Mouse (Mus musculus) urinary bladder, postnatal 4 days (tissue): ENCODE results near the gene Rab43.

Experiments used
- DNase-seq, 2 experiments: peaks; one replicate each; pipeline ENCODE4 v3.0.0; 2021 to 2022; ENCODE audit warnings: low spot score in 2 of 2

The Rab43 gene

DNA sequence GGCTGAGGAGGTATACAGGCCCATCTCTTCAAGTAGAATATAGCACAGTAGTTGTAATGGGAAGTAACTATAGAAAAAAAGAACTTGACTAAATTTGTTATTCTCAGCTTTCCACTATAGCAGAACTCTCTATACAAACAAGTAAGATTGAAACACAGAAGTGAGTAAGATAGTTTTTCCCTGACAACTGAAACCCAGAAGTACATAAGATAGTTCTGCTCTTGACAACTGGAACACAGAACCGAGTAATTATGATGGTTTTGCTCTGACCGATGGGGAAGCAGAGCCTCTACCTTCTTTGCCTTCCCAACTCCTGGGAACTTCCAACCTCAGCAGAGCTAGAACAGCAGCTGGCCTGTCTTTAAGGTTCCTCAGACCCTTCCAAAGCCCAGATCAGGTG is 2.8 kb downstream of the Rab43 start:
- no peak for DNase-seq

DNA sequence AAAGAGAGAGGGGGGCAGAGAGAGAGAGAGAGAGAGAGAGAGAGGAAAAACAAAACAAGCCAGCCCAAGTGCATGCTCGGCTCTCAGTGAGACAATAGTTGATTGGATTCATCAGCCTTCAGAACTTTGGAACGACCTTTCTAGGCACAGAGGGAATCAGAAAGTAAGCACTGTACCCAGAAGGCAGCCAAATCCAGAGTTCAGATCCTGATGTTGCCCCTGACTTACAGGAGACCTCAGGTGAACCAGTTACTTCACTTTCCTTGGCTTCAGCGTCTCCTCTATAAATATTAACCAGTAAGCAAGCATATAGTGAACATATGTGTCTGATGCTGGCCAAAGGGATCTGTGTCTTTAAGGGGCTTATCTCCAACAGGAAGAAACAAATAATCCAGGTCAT is 3.4 kb downstream of the Rab43 start:
- no peak for DNase-seq

DNA sequence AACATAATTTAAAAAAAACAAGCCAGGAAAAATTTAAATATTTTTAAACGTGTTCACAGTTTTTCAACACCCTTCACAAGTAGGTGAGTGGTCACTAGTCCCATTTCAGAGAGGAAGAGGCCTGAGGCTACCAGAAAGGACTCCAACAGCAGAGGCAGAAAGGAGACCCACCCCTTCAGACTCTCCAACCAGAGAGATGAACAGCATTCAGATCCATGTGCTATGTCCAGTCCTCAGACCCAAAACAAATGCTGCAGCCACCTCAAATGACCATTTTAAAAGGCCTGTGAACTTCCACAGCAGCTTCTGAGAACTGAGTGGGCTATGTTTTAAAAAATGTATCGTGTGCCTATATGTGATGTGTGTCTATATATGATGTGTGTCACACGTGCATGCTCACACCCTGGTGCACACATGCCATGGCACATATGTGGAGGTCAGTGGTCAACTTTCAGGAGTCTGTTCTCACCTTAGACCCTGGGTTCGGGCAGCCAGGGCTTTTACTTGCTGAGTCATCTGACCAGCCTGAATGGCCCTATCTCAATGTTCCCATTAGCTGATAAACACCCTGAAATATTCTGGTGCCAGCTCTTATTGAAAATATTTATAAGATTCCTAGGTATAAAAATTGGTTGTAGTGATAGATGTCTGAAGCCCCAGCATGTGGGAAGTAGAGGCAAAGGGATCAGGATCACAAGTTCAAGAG is 4.1 kb downstream of the Rab43 start:
- peak in 1 of 2 experiments; percentile 57 for DNase-seq

DNA sequence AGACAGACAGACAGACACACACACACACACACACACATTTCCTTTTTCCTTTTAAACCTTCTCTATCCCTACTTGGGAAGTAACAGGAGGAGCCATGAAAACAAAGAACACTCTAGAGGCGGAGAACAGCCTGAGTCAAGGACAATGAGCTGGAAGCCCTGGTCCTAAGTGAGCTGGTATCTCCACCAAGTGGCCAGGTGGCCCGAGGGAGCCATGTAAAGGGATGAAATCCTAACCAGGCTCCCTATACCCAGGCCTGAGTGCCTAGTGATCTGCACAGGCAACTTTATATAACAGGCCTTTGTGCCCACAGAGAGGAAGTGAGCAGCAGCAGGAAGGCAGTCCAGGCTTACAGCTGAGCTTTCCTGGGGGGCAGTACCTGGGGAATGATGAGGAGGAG is 5.1 kb downstream of the Rab43 start:
- DNase-seq = no peak

DNA sequence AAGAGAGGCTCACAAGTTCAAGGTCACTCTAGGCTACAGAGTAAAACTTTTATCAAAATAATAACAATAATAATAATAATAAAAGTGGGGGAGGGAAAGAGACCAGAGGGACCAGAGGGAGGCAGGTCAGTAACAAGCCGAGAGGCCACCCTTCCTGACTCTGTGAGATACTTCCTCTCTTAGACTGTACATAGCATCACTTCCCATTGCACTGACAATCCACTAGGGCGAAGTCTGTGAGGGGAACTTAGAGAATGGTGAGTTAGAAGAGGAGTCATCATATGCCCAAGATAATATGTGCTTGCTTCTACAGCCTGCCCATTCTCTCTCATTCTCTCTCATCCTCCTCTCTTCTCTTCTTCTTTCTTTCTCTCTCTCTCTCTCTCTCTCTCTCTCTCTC is 5.9 kb downstream of the Rab43 start:
- DNase-seq = no peak

DNA sequence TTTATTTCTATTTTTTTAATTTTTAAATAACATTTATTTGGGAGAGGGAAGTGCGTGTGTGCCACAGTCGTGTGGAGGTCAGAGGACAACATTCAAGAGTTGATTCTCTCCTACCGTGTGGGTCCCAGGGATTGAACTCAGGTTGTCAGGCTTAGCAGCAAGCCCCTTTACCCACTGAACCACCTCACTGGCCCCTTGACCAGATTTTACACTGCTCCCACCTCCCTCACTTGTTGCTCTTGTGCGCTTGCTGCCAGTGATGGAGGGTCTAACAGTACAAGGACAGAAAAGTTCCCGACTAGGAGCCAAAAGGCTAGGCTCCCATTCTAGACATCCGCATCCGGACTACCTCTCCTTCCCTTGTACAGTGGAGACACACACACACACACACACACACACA is 6.5 kb downstream of the Rab43 start:
- peak in 1 of 2 experiments; percentile 53 for DNase-seq

DNA sequence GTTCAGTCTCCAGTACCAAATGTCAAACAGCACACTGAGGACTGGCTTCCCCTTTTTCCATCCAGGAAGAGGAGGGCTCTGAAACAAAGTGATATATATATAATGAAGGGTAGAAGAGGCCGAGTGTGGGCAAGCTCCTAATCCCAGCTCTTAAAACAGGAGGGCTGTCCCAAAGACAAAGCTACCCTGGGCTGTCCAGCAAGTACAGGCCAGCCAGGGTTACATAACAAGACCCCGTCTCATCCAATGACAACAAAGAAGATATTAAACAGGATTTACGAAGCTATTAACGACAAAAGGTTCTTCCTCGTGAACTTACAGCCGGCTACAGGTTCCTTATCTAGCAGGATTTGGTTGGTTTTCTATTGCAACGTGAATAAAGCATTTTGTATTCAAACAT is 7.1 kb downstream of the Rab43 start:
- peak in 1 of 2 experiments; percentile 33 for DNase-seq

DNA sequence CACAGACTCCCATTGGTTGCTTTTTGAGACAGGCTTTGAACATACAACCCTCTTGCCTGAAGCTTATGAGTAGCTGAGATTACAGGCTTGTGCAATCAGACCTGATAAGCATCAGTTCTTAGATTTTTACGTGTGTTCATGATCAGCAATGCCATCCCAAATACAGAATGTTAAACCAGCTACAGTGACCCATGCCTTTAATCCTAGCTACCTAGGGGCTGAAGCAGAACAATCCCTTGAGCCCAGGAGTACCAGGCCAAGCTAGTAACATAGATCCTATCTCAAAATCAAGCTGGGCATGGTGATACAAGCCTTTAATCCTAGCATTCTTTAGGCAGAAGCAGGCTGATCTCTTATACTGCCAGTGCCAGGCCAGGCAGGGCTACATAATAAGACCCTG is 7.9 kb downstream of the Rab43 start:
- DNase-seq = no peak

DNA sequence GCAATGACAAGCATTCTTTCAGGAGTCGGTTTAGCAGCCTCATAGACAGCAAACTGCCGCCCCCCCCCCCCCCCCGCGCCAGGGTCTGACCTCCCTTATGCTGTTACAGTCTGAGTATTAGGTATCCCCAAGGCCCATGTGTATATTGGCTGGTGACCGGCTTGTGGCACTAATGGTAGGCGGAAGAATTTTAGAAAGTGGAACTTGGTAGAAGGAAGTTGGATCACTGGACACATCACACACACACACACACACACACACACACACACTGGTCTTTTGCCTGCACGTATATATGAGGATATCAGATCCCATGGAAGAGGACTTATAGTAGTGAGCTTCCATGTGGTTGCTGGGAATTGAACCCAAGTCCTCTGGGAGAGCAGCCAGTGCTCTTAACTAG is 9.5 kb downstream of the Rab43 start:
- peak in 1 of 2 experiments; percentile 47 for DNase-seq

DNA sequence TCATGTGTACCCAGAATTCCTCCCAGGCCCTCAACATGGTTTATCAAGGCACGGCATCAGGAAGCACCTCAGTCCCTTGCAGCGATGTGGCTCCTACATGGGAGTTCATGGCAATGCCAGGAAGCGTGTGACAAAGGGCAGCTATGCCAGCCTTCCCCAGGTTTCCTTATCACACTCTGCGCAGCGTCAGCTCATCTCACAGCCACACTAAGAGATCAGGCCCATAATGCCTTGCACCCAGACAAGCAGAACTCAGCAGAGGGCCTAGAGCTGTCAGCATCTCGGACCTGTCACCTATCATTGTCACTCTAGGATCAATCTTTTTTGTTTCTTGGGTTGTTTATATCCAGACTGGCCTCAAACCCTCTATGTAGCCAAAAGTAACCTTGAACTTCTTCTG is 12.4 kb downstream of the Rab43 start:
- DNase-seq = no peak

DNA sequence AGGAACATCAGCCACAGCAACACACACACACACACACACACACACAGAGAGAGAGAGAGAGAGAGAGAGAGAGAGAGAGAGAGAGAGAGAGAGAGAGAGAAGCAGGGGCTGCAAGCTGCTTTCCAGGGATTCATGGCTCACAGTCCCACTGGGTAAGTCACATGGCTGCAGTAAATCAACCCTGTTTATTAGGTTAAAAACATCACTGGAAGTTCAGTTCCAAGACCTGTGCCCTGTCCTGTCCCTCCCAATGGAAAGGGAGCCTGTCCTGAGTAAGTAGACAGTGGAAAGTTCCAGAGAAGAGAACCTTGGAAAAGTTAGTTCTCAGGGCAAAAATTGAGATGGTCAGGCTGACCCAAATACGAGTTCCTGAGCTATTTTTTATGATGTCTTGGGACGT is 14.6 kb downstream of the Rab43 start:
- no peak for DNase-seq

DNA sequence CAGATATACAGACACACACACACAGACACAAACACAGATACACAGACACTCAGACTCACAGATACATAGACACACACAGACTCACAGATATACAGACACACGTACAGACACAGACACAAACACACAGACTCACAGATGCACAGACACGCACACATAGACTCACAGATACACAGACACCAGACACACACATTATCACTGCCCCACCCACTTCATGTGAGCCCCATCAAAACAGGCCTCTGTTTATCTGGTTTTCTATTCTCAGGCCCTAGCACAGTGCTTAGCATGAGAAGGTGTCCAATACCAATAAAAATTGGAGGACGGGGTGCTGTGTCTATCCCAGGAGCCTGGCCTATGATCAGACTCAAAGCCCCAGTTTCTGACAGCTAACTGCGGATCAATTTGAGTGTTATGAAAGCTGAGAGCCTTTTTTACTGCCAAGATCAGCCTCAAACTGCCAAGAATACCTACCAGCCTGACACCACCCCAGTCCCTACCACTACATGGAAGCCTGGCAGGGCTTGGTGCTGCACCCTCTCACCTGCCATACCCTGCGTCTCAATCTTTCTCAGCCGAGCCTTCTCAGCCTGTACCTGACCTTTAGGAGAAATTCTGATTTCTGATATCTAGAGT is 15.6 kb downstream of the Rab43 start:
- peak in 1 of 2 experiments; percentile 33 for DNase-seq

DNA sequence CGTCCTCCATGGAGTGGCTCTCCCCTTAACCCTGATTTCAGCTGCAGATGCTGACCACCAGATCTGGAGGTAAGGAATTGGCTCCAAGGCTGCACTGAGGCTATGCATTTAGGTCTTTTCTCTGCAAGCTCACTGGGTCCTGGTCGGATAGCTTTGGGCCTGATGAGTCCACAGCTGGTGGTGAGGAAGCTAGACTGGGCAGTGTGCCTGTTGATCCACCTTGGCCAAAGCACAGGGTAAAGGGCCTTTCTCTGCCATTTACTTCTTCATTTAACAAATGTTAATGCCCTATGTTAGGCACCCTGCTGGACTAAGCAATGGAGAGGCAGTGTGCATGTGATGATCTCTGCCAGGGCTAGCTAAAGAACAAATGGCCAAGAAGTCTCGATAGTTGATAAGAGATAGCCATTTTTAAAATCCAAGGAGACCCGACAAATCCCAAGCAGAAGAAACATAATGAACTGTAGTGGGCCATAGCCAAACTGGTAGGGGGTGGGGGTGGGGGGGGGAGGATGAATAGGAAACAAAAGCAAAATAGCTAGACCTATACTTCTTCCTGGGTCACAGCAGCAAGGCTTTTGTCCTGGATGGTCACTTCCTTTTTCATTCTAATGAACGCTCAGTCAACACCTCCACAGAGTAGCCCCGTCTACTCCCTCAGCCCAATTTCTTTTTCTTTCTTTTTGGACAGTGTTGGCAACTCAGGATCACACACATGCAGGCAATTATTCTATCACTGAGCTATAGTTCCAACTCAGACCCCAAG is 16.4 kb downstream of the Rab43 start:
- peak in 1 of 2 experiments; percentile 39 for DNase-seq

DNA sequence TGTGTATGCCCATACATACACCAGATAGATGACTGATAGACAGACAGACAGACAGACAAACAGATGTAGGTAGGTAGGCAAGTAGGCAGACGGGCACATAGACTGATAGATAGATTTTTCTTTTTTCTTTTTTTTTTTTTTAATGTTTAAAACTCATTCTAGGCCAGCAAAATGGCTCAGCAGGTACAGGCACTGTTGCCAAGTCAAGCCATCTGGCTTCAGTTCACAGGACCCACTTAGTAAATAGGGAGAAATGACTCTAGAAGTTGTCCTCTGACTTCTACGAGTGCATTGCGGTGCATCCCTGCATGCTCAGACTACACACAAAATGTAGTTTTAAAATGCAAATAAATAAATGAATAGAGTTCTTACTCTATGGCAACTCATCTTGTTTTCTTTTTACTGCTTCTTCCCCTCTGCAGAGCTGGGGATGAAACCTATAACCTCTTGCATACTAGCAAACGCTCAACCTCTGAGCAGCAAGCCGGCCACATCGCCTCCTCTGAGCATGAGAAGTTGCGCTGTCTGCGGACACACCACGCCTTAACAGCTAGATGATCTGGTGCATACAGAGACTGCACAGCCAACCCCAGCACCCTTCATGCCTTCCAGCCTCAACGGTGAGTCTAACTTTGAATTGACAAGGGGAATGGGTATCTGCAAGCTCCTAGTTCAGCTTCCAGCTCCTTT is 18.0 kb downstream of the Rab43 start:
- DNase-seq = peak in 1 of 2 experiments; percentile 49

DNA sequence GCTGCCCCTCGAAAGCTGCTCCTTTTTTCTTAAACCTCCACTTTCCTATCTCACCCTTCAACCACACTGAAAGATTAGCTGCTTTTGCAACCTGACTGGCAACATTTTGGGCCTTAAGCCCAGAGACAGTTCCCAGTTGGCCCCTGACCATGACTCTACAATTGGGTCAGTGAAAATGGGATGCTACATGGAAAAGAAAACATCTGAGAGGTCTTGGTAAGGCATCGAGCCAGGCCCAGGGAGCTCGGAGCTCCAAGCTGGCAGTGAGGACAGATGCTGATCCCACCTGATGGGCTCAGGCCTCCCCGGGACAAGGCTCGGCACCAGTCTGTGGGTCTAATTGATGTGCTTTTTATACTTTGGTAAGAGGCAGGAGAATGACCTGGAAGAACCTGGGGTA is 20.1 kb downstream of the Rab43 start:
- peak in 1 of 2 experiments; percentile 51 for DNase-seq

DNA sequence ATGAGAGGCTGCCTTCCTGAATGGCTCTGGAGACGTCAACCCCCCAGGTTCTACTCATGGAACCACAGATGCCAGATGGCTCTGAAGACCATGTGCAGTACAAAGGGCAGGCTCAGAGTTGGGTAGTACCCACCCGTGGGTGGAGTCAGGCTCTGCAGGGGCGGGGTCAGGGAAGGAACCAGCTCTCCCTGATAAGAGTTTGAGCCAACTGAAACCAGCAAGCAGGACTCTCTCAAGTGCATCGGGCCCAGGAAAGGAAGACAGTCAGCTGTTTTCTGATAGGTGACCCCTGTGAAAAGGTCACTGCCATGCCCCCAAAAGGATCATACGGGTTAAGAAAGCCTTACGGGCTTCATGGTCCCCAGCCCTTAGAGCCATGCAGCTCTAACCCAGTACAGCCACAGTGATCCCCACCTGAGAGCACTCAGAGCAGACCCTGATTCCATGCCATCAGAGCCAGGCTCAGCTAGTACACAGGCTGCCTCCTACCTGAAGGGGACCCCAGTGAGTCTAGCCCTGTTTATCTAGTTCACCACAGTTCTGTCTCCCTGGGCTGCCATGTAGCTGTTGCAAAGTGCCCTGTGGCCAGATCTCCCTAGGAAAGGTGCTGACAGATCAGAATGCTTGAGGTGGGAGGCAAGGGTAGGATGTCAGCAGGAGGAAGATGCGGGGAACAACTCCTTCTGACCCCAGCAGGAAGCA is 21.0 kb downstream of the Rab43 start:
- DNase-seq = peak in 1 of 2 experiments; percentile 57

DNA sequence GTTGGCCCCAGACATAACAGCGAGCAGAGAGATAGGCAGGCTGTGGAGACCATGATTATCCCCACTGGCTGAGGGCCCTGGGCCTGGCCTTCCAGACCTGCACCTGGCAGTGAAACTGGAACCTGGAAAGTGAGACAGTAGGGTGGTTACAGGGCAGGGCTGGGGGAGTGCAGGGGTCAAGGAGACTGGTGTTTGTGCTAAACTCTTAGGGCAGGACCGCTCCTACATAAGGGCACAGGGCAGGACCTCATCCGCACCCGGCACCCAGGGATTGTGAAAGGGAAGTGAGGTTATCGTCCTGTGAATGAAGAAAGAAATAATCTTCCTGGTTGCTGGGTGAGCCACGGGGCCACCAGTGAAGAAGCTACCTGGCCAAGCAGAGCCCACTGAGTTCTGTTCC is 22.2 kb downstream of the Rab43 start:
- DNase-seq = no peak

DNA sequence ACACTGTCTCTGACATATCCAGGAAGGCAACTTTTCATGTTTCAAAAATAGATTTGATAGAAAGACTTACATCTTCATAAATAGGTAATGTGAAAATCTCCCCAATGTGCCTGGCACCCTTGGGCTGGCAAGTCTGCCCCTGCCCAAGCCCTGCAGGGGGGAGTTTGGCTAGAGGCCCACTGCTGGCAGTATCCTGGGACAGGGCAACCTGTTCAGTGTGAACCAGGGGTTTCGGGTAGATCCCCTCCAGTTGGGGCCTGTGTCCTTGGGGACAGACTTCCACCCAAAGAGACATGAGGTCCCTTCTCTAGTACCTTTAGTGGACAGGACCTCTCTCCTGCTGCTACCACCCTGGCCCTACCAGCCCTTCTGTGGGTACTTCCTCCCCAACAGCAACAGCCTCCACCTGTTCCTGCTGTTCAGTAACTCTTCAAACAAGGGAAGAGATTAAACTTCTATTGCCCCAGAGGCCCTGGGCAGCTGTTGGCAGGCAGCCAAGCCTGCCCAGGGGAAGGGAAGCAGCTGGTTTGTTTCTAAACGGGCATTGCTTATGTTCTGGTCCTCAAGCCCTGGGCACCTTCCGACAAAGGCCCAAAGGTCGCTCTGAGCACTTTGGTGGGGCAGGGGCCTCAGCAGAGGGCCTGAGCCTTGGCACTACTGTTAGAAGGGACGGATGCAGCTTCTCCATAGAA is 22.9 kb downstream of the Rab43 start:
- peak in 1 of 2 experiments; percentile 45 for DNase-seq

DNA sequence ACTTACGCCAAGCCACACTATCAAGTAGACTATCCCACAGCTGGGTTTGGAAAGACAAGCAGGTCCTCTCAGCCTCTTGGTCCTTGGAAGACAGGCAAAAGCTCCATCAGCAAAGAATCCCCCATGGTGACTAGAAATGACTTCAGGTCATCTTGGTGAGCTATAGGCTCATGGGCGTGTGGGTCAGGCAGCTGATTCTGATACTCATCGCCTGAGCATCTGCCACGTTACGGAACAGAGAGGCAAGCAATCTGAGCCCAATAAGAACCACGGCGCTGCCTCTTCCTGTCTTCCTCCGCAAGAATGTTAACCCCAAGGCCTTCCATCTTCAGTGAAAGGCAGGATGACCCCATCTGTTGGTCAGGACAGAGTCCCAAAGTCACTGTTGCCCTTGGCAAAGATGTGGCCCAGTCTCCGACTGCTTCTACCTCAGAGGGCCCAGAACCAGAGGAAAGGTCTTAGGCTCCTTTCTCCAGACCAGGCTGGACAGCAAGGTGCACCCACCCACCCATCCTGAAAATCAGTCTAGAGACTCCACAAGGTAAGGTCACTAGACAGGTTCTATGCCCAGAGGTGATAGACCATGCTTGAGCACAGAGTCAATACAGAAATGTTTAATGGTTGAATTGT is 23.6 kb downstream of the Rab43 start:
- DNase-seq = no peak

DNA sequence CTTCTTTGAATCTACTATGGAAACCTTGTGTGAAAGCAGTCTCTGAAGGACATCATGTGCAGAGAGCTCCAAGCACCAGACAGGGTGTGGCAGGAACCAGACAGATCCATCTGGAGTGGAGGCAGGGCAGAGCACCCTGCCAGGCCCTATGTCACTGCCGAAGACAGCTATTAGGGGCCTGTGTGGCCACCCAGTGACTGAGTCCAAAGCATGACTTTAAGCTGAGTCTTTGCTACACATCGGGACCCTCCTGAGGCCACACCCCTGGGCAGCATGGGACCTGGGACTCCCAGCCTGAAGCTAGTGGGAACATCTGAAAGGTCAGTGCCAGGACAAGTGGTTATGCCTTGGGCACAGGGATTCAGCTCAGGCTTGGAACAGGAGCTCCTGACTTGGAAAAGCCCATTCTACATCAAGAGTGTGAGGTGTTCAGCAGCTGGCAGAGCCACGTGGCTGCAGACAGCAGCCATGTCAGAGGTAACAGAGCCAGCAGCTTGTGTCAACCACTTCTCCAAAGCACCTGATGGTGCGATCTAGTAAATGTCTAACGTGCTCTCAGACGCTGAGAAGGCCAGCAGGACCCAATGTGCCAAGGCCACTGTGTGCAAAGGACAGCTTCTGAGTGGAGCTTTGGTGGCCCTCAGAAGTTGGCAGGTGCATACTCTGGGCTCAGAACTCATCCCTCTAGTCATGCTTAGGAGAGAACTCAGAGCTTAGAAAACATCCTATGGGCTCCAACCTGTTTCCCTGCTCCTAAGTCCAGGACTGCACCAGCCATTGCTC is 24.7 kb downstream of the Rab43 start:
- no peak for DNase-seq
